Mouse (Mus musculus) kidney, adult 18-20 months (tissue): ENCODE results near the gene Mitf.

Experiments used
- DNase-seq: peaks from one replicate; pipeline ENCODE4 v3.0.0; 2021

Mitf gene

DNA sequence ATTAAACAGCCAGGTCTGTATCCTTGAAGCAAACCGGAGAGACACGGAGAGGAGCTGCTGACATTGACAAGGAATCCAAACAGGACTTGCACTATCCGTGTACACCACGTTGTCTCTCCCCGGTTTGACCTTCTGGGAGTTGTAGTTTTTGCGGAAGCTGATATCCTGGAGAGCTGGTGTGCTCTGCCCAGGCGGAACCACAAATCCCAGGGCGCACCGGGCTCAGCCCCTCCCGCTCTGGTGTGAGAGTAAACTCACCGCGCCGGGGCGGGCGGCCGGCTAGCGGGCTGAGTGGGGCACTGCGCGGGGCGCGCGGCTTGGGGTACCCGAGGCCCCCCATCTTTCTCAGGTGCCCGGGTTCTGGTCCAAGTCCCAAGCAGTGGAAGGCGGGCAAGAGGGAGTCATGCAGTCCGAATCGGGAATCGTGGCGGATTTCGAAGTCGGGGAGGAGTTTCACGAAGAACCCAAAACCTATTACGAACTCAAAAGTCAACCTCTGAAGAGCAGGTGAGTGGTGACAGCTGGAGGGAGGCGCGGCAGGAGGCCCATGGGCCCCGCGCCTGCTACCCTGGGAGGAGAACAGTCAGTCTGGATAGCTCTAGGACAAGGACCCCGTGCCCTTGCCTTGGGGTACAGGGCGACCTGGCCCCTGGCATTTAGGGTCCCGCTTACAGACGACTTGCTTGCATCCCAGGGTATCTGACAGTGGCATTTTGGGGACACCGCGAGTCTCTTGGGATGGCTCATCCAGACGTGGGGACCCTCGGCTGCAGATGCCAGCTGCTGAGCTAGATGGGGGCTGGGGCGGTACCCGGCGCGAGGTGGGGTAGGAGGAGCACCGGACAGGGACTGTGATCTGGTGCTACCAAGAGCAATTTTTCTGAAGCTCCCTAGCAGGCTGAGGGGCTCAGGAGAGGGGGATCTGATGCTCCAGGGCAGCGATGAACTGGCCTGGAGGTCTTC is at the start of gene Mitf:
Mitf (plus strand) TSS at position 272 of the 963 bp plus-strand sequence.
- peak; percentile 96 for DNase-seq

DNA sequence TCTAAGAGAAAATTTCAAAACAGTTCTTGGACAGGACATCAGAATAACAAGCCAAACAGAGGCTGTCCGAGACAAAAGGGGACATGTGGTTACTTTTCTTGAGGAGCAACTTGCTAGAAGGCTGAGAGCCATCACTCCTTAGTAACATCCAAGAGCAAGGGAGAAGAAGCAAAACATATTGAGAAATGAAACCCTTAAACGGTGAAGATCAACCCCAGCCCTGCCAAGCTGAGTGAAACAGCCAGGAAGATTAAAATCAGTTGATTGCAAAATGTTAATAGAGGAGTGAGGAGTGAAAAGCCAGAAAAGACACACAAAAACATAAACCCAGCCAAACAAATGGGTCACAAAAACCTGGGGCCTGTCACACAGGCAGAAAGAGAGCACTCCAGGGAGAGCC is 49.5 kb upstream of the Mitf start:
- no peak for DNase-seq

DNA sequence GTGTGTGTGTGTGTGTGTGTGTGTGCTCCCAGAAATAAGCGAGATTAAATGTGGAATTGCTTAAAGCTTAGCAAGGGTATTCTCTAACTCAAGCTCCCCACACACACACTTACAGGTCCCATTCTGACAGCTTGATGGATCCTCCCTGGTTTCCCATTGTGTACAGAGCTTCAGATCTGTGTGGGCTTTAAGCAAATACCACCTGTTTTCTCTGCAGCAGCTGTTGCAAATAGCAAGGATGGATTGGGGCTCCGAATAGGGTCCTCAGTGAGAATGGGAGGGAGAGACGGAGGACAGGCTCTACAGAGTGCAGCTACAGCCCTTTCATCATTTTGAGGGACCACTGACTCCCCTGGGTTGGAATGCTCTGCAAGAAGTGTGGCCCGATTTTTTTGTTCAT is 48.0 kb upstream of the Mitf start:
- DNase-seq, result no peak

DNA sequence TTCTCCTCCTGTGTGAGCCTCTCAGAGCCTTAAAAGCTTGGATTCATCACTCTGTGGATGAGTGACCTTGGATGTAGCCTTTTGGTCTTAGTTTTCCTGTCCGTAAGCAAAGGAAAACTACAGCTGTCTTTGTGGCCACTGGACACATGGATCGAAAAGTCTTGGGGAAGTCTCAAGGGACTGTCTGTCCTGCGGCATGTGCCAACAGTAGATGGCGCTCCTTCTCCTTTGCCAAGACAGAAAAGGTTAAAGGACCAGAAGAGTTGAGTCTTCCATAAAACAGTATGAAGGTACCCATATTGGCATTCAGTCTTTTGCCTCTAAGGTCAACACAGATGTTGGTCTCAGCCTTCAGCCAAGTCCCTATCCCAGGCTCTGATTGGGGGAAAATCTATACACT is 47.6 kb upstream of the Mitf start:
- DNase-seq, result peak; percentile 70

DNA sequence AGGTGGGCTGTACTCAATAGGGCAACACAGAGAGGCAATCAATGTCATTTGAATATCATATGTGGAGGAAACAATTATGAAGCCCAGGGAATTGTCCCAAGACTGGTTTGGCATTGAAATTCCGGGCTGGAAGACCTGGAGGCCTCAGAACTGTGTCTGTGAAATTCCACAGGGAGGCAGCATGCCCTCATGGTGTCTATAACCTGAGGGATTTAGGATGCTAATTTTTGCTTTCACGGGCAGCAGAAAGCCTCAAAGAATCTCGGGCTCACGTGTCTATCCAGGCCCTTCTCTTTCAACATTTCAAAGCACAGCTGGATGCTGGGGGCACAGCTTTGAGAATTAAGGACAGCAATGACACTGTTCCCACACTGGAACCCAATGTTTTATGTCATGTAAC is 45.5 kb upstream of the Mitf start:
- peak; percentile 28 for DNase-seq

DNA sequence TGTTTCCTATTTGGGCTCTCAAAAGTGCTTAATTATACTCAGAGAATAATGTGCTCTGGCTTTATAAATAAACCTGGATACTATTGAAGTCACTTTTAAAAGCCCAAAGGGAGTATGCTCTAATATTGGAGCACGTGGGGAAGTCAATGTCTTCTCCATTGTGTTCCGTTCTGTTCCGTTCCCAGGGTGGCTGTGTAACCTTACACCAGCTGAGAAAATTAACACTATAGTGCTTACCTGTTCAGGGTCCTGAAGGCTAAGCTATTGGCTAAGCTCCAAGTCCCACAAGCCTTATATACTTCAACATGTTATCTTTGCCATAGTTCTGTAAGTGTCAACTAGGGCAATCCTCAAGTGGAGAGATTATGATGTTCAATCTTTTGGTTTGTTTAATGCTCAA is 42.9 kb upstream of the Mitf start:
- DNase-seq, result no peak

DNA sequence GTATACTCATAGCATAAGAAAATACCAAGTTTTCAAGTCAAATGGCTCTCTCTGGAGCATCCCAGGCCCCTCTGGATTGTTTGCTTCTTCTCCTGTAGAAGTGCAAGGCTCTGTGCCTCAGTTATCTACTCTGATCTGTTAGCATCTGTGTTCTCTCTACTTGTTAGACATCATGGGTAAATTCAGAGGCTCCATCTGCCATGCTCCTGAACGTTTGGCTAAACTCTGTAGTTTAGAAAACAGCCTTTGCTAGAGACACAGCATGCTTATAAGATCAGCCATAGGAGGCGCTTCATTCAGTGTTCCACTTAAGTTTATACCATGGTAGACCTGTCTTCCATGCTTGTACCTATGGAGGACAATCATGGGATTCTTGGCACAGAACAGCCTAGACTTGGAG is 39.0 kb upstream of the Mitf start:
- no peak for DNase-seq

DNA sequence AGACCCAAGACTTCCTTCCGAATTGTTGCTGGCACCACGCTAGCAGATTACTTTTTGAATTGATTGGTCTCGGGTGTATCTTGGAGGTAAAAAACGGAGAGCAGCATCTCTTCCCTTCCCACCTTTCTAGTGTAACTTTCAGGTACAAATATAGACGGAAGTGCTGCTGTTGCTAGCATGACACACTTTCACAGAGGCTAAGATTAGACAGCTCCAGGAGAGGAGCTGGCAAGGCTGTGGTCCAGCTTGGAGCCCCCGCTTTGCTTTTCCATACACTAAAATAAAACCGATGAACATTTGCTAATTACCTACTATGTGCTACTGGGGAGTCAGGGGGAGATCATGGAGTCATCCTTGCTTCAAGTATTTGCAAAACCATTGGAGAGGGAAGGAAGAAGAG is 37.3 kb upstream of the Mitf start:
- DNase-seq, result no peak

DNA sequence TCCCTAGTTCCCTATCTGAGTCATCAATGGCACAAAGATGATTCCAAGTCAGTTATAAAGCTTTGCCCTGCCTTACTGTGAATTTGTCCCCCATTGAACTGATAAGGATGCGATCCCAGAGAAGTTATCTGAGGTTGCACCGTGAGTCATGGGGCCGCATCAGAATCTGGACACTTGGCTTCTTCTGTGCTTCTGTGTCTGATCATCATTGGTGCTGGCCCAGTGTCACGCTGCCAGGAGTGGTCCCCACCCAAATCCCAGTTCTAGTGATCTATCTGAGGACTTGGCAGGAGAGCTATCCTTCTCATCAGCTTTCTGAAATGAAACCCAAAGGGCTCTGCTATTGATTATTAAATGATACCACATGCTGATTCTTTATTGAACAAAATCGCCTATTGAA is 25.5 kb upstream of the Mitf start:
- DNase-seq, result no peak

DNA sequence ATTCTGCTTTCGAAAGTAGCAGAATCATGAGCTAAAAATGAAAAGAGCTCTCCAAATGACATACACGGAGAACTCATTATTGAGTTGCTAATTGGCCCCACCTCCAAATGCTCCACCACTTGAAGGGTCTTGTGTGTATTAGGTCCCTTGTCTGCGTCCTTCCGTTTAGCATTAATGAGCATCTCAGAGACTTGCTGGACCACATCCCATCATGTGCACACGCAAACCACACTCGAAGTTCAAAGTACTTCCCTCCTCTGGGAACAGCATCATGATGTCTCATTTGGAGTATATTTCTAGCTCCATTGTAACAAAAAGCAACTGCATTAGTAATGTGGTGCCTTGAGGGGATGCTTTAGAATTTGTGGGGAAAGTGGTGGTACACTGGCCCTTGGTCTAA is 24.6 kb upstream of the Mitf start:
- no peak for DNase-seq

DNA sequence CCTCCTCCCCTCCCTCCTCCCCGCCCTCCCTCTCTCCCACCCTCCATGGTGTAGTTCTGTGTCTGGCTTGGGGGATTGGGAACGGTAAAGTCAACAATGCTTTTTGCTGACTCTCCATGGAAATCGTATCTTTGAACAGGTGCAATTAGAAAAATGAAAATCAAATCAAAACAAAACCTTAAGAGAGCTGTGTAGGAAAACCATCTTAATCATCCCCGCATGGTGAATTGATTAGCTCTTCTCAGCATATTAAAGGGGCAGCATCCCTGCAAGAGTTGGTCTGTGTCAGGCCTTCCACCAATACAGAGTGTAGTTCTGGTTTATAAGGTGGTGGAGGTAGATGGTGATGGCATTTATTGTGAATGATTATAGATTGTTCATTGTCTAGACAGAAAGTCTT is 20.0 kb upstream of the Mitf start:
- no peak for DNase-seq

DNA sequence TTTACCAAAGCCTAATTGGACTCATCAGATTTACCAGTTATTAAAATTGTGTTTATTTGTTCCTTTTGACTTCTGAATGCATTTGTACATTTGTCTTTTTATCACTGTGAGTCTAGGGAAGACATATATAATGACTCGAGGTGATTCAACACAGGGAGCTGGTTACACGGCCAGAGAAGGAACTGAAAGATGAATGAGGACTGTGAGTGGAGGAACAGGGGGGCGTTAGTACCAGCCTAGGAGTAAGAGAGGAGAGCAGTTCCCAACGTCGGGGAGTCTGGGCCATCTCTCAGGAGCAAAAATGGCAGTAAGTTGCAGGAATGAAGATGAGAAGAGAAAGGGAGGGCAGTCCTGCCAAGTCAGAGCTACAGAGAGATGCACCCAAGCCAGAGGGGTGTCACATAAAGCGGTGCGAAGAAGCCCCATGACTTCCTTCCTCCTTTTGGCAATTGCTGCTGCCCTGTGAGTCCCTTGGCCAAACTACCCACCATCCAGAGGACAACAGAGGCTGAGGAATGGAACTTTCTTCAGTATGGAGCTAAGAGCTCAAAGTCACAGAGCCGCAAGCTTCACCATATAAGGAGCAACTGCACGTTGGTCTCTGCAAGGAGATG is 18.4 kb upstream of the Mitf start:
- no peak for DNase-seq

DNA sequence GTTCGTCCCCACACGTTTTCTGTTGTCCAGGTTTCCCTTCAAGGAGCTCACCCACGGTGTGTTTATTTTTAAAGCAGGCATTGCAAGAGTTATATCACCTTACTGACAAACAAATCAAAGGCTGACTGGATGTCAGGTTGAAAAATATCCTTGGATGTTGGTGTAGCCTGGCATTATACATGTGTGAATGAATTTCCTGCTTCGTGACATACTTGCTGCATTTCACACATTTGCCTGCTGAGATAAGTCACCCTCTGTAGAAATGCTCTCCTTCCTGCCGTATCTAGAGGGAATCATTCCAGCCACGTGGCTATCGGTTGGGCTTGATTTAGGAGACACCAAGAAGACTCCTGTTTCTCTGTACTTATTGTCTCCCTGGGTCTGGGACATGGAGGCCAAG is 17.2 kb upstream of the Mitf start:
- no peak for DNase-seq

DNA sequence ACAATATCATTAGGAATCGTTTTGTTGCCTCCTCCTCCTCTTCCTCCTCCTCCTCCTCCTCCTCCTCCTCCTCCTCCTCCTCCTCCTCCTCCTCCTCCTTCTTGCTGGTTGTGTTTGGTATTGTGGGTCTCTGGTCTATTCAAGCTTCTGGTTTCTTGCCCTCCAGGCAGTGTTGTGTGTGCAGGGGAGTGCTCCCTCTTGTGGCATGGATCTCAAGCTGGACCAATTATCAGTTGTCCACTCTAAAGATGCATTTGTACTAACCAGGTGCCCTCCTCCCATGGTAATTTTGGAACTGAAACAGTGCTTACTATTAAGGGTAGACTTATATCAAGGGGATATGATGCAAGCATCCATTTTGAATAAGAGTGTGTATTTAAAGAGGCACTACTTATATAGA is 14.7 kb upstream of the Mitf start:
- no peak for DNase-seq

DNA sequence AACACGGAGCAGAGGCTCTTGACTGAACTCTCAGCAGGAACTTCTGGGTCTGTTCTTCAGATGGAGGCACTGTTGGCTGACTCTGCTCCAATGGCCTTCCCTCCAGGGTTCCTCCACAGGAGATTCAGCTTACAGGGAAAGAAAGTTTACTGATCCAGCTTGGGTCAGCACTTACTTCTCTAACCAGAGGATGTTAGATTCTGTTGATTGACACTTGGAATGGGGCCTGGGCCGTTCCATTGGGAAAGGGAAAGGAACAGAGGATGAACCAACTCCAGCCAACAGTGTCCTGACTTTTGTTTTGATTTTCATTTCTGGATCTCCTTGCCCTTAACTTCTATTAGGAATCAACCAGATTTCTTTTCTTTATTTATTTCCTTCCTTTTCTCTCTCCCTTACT is 11.7 kb upstream of the Mitf start:
- DNase-seq, result no peak

DNA sequence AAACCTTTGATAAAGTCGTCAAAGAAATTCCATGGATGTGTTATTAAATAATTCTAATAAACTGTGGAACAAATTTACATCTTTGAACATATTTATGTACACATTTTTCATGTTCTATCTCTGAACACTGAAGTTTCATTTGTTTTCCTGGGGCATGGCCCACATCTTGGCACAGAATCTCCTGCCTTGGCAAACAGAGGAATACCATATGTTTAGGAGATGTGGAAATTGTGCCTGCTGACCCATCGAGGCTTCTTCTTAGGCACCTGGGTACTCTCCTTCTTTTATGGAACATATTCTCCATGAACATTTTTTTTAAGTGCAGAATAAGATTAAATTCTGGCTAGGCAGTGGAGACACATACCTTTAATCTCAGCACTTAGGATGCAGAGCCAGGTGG is 6.2 kb upstream of the Mitf start:
- DNase-seq, result no peak

DNA sequence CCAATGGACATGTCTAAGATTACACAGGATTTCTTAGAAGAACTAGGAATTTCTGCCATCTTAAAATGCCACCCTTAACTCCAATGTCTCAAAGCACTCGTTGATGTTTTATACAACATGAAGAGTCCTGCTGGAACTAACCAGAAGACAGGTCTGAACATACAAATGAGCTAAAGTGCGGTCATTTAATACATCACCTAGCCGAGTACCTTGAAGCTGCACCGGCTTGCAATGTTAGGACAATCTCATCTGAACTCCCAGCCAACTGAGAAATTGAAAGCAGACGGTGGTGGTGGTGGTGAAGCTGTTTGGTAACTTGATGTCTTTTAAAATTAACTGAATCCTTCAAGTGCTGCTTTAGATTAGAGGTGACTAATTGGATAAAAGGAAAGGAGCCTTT is 801 bp upstream of the Mitf start:
- DNase-seq, result no peak

DNA sequence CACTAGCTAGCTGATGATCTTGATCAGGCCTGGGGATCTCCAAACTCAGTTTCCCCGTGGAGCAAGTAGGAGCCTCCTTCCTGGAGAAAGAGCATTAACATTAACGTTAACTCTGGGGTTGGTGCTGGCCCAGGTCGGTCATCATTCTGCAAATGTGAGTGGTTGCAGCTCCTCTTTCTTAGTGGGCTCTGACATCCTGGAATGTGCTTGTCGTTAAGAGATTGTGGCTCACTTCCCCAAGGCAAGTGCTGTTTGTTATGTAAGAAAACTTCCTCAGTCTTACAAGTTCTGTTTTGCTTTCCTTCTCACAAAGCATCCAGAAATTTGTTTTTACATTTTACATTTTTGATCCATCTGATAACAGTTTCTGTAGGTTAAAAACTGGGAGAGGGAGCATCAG is 7.3 kb downstream of the Mitf start:
- no peak for DNase-seq

DNA sequence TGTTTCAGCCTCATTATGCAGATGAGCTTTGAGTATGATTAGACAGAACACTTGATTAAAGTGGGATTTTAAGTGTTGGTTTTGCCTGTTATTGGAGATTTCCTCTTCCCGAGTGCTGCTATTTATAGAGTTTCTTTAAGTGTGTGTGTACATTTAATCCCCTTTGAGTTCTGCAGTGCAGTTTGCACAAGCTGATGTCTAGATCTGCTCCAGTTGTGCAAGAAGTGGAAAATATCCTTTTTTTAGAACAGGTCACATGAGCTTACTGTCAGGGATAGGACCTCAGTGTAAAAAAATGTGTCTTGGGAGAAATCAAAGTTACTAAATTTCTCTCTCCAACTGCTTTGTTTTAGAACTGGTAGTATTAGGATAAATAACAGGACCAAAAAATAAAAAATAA is 8.9 kb downstream of the Mitf start:
- no peak for DNase-seq

DNA sequence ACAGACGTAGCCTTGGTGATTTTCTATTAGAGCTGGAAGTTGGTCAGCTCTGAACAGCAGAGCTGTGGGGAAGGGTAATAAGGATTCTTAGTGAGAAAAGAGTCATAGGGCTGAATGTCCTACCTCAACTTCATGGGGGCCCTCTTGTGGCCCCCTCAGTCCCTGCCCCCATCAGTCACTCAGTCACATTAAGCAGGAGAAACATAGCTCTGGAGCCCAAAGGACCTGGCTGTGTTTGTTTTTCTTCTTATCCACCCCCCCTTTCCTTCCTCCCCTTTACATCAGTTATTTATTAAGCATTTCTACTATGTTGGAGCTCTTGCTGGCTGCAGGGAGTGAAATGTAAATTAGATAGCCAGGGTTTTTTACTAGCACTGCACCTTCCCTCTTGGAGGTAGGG is 10.0 kb downstream of the Mitf start:
- DNase-seq, result peak; percentile 28

DNA sequence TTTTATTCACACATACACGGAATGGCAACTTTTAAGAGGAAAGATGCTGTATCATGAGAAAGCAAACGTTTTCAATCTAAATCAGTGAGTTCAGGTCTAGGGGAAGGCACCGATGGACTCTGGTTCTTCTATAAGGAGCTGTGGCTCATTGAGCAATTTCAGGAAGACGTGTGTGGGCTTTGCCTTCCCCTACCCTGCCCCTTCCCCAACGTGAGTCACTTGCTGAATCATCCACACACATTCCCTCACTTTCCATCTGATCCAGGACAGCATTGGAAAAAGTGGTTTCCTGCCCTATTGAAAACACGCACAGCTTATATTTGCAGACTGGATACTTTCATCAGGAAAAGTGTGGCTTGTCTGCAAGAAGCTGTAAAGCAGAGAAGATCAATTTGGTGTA is 11.3 kb downstream of the Mitf start:
- DNase-seq, result no peak

DNA sequence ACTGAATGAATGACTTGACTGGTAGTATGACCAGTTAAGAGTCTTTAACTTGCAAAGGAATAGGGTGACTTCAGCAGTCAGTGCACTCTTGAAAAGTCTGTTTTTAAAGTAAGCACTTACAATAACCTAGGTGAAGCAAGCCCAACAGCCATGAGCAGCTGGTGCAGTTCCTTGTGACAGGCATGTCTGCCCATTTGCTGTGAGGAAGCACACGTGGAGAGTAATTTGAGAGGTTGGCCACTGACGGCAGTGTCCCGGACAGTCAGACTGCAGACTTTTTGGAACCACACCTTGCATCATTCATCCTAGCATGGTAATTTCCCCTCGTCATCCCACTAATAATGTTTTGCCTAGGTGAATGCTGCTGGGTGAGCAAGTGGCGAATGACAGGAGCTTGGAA is 12.1 kb downstream of the Mitf start:
- DNase-seq, result no peak

DNA sequence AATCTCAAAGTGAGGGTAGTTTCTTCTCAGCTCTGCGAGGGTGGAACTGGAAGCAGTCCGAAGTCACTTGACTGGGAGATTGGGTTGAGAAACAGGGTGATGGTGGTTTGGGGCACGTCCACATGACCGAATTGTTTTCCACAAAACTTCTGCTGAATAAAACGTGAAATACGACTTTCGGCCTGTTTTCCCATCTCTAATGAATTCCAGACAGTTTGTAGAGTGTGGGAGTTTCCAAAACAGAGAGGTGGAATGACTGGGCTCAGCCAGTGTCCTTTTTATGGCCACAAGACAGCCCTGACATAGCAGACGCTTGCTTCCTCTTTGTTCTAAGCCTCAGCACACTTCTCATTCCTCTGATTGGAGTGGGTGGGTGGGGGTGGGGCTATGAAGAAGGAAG is 13.7 kb downstream of the Mitf start:
- peak; percentile 11 for DNase-seq

DNA sequence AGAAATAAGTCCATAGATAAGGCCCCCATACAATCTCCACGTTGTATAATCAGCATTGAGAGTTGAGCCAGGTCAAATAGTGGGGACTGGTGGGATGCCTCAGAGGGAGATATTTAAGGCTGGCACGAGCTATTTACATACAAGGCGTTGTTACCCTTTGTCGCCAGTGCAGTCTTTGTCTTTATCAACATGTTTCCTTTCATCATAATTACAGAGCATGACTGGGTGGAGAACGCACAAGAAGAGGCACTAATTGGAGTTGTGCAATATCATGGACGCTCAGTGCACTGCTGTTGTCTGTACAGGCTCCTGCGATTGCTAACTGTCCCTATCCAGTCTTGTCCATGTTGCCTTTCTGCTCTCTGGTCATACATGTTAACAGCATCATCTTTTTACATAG is 15.0 kb downstream of the Mitf start:
- DNase-seq, result no peak
